Mouse (Mus musculus): ENCODE measurements around the gene Zzz3. TPM values are rescaled to one million over a fixed set of nuclear protein-coding genes. Genes with fewer than 3 reads are reported as not detected.

Zzz3 gene
- total and polyA plus RNA-seq, 2 experiments from 2014 or later, result 21.0 to 29.4 TPM

DNA sequence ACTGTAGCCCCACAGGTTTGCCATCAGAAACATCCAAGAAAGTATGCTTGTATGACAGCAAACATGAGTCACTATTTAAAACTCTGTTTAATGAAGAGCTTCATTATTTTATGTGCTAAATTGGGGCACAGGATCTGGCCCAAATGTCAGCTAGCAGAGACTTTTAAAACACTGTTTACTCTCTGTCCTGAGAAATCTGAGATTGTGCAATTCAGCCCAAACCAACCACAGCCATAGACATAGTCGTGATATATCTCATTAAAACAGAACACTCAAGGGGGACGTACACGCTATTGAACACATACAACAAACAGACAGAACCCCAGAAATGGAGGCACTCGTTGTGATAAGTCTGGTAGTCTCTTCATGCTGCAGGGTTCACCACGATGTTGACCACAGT lies 95.2 kb downstream of the Zzz3 start:
- Histone ChIP-seq H3K27me3 (ENCODE audit: insufficient read depth, low read length) (no peaks in the 10 kb centered on the region), H3K4me2 (ENCODE audit: low read depth, low read length, poor library complexity, severe bottlenecking) (no peak overlapping the region), H3K9ac (replicated peaks; ENCODE audit: low read length, poor library complexity, severe bottlenecking) (no peak overlapping the region), H3K27ac (ENCODE audit: low read depth, low read length) (no peak overlapping the region), H3K9me3 (ENCODE audit: low read length) (no peaks in the 10 kb centered on the region), H3K4me3 (ENCODE audit: low read depth, low read length) (no peak overlapping the region), H3K36me3 (ENCODE audit: insufficient read depth, low read length) (no peaks in the 10 kb centered on the region), H3K4me1 (ENCODE audit: insufficient read depth, low read length) (peaks cover 6% of the 10 kb centered on the region)
- WGBS, result 88% methylated on average over 5 of the region's 5 CpGs
- TF ChIP-seq CTCF (IDR thresholded peaks at IDR 0.05), result no peak
- no peak for DNase-seq (ENCODE audit: low spot score)
- ATAC-seq (ENCODE audit: low FRiP score), result no peak

DNA sequence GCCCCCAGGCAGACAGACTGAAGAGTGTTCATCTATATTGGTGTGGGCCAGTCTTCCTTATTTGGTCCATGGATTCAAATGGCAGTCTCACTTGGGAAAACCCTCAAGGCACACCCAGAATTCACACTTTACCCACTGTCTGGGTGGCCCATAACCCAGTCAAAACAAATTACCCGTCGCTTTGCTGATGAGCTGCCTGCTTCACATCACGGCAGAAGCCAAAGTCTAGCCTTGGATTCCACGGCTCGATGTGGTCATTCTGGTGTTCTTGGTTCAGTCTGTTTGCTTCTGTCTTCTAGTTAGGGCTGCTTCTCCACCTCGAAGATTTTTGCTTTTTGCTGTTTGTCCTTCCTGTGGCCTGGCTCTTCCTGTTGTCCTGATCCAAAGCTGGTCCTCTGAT lies 97.0 kb downstream of the Zzz3 start:
- 80% methylated on average over 6 of the region's 6 CpGs for WGBS
- Histone ChIP-seq H3K36me3 (ENCODE audit: insufficient read depth, low read length) (no peaks in the 10 kb centered on the region), H3K9me3 (ENCODE audit: low read length) (no peaks in the 10 kb centered on the region), H3K4me3 (ENCODE audit: low read depth, low read length) (no peak overlapping the region), H3K27ac (ENCODE audit: low read depth, low read length) (no peak overlapping the region), H3K4me2 (ENCODE audit: low read depth, low read length, poor library complexity, severe bottlenecking) (no peak overlapping the region), H3K4me1 (ENCODE audit: insufficient read depth, low read length) (peaks cover 11% of the 10 kb centered on the region), H3K9ac (replicated peaks; ENCODE audit: low read length, poor library complexity, severe bottlenecking) (no peak overlapping the region), H3K27me3 (ENCODE audit: insufficient read depth, low read length) (no peaks in the 10 kb centered on the region)
- DNase-seq (ENCODE audit: low spot score), result no peak
- ATAC-seq (ENCODE audit: low FRiP score), result no peak
- TF ChIP-seq CTCF (IDR thresholded peaks at IDR 0.05), result no peak

- H3K9ac ChIP-seq (replicated peaks; ENCODE audit: low read length, poor library complexity, severe bottlenecking), result no peak overlapping the region
- WGBS, result 57% methylated on average over 2 of the region's 2 CpGs
- H3K27ac ChIP-seq (ENCODE audit: low read depth, low read length), result no peak overlapping the region
- no peak overlapping the region for H3K4me3 ChIP-seq (ENCODE audit: low read depth, low read length)
- peaks cover 11% of the 10 kb centered on the region for H3K4me1 ChIP-seq (ENCODE audit: insufficient read depth, low read length)
- no peaks in the 10 kb centered on the region for H3K36me3 ChIP-seq (ENCODE audit: insufficient read depth, low read length)
- H3K4me2 ChIP-seq (ENCODE audit: low read depth, low read length, poor library complexity, severe bottlenecking), result no peak overlapping the region
- no peaks in the 10 kb centered on the region for H3K27me3 ChIP-seq (ENCODE audit: insufficient read depth, low read length)
- H3K9me3 ChIP-seq (ENCODE audit: low read length), result no peaks in the 10 kb centered on the region
- ATAC-seq (ENCODE audit: low FRiP score), result no peak
- DNase-seq (ENCODE audit: low spot score), result no peak
- TF ChIP-seq CTCF (IDR thresholded peaks at IDR 0.05), result no peak
Observed at GRCm38 (mm10) chr3:152493813-152494212, 98.5 kb downstream of the Zzz3 start.

DNA sequence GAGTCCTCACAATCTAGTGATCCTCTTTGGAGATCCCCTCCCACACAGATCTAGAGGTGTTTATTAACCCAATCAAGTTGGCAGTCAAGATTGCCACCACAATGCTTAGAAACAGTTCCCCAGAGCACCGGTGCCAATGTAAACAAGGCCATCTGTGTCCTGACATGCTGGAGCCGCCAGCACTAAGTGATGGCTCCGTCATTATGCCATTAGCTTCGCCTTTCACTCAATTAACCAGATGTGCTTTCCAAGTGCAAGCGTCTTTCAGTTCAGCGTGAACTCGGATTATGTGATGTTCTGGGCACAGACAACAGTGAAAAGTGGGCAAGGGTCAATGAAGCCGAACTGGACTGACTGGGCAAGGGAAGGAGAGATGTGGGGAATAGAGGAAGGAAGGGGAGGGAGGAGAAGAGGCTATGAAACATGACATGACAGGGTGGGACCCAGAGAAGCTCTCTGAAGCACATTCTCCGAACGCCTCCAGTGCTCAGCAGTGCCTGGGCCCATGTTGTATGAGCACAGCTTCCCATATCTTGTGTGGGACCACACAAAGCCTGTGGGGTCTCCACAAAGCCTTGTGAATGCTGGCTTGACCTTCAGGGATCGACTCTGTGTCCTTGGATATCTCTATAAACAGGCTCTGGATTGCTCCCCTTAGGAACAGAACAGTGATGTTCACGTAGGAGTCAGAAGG lies 99.5 kb downstream of the Zzz3 start:
- DNase-seq (ENCODE audit: low spot score) (peak; percentile 44), ATAC-seq (ENCODE audit: low FRiP score) (peak; percentile 29; the same call in 1 of the 2 replicates)
- Histone ChIP-seq H3K4me1 (ENCODE audit: insufficient read depth, low read length) (peaks cover 11% of the 10 kb centered on the region), H3K4me3 (ENCODE audit: low read depth, low read length) (no peak overlapping the region), H3K27me3 (ENCODE audit: insufficient read depth, low read length) (no peaks in the 10 kb centered on the region), H3K4me2 (ENCODE audit: low read depth, low read length, poor library complexity, severe bottlenecking) (no peak overlapping the region), H3K36me3 (ENCODE audit: insufficient read depth, low read length) (no peaks in the 10 kb centered on the region), H3K9ac (replicated peaks; ENCODE audit: low read length, poor library complexity, severe bottlenecking) (no peak overlapping the region), H3K9me3 (ENCODE audit: low read length) (no peaks in the 10 kb centered on the region), H3K27ac (ENCODE audit: low read depth, low read length) (peak overlapping the region; percentile 49)
- TF ChIP-seq CTCF (IDR thresholded peaks at IDR 0.05), result no peak
- WGBS, result 56% methylated on average over 12 of the region's 12 CpGs

DNA sequence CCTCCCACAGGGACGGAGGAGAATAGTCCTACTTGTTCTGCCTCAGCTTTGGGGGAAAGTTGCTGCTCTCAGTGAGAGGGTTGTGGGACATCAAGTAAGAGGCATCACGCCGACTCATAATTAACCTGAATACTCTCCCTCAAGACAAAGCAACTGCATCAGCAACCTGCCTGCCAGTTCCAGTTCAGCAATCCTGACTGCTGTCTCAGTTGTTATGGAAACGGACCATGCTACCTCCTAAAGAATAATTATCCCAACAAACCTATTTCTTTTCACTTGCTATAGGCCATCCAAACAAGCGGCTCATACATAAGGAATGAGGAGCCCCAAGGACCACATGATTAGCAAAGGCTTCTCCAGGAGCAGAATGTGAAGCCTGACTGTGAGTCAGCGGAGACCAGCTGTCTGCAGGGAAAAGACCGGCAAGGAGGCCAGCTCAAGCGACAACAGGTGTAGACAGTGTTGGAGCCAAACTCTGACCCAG lies 100.2 kb downstream of the Zzz3 start:
- no peak overlapping the region for H3K4me3 ChIP-seq (ENCODE audit: low read depth, low read length)
- no peaks in the 10 kb centered on the region for H3K27me3 ChIP-seq (ENCODE audit: insufficient read depth, low read length)
- H3K36me3 ChIP-seq (ENCODE audit: insufficient read depth, low read length), result no peaks in the 10 kb centered on the region
- WGBS, result 36% methylated on average over 8 of the region's 8 CpGs
- no peak for TF ChIP-seq CTCF (IDR thresholded peaks at IDR 0.05)
- ATAC-seq (ENCODE audit: low FRiP score) (peak; percentile 75), DNase-seq (ENCODE audit: low spot score) (peak; percentile 52)
- no peak overlapping the region for H3K4me2 ChIP-seq (ENCODE audit: low read depth, low read length, poor library complexity, severe bottlenecking)
- H3K27ac ChIP-seq (ENCODE audit: low read depth, low read length), result peak overlapping the region; percentile 49
- no peaks in the 10 kb centered on the region for H3K9me3 ChIP-seq (ENCODE audit: low read length)
- peaks cover 11% of the 10 kb centered on the region for H3K4me1 ChIP-seq (ENCODE audit: insufficient read depth, low read length)
- no peak overlapping the region for H3K9ac ChIP-seq (replicated peaks; ENCODE audit: low read length, poor library complexity, severe bottlenecking)

GRCm38 (mm10) chr3:152497084-152497483 lies 101.8 kb downstream of the Zzz3 start:
- no peak for ATAC-seq (ENCODE audit: low FRiP score)
- no peak for TF ChIP-seq CTCF (IDR thresholded peaks at IDR 0.05)
- no peak for DNase-seq (ENCODE audit: low spot score)
- no peak overlapping the region for H3K4me2 ChIP-seq (ENCODE audit: low read depth, low read length, poor library complexity, severe bottlenecking)
- no peak overlapping the region for H3K4me3 ChIP-seq (ENCODE audit: low read depth, low read length)
- no peaks in the 10 kb centered on the region for H3K36me3 ChIP-seq (ENCODE audit: insufficient read depth, low read length)
- peaks cover 11% of the 10 kb centered on the region for H3K4me1 ChIP-seq (ENCODE audit: insufficient read depth, low read length)
- no peaks in the 10 kb centered on the region for H3K27me3 ChIP-seq (ENCODE audit: insufficient read depth, low read length)
- no peak overlapping the region for H3K27ac ChIP-seq (ENCODE audit: low read depth, low read length)
- H3K9ac ChIP-seq (replicated peaks; ENCODE audit: low read length, poor library complexity, severe bottlenecking), result no peak overlapping the region
- no peaks in the 10 kb centered on the region for H3K9me3 ChIP-seq (ENCODE audit: low read length)
- WGBS, result 72% methylated on average over 7 of the region's 7 CpGs

Measured in midbrain, postnatal 0 days (tissue).